27 mouse cellular contexts compared by ENCODE assay signal in the genomic region with DNA sequence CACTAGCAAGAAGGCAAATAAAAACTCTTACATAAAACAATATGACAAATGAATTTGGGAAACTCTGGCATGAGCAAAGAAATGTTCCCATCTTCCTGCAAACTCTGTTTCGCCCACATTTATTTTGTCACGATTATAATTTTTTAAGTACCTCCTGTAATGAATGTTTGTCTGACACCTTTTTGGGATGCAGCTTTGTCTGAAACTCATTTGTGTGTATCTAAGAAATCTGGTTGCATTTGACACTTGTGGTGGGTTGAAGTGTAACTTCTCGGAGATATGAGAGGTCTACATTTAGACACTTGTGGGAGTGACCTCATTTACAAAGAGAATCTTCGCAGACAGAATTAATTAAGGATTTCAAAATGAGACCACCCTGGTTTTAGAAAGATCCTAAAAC.
"Had no signal": no experiment of that assay in that cellular context is flagged by ENCODE, and none has a peak within 500 bp of the region (broad histone marks: within the 10 kb centered on the region; RNA-seq: fewer than 3 reads in every experiment).

No protein-coding gene starts in this region.

- H3K4me1 ChIP-seq: heart, embryonic 13.5 days; heart, embryonic 15.5 days; hindbrain, embryonic 10.5 days; hindbrain, embryonic 12.5 days; intestine, embryonic 15.5 days; limb, embryonic 12.5 days; liver, embryonic 13.5 days; liver, embryonic 15.5 days had no signal

- ATAC-seq: forebrain, postnatal 0 days; hindbrain, embryonic 16.5 days; inflammation-experienced regulatory T-cells, adult 6 months; intestine, embryonic 15.5 days; intestine, postnatal 0 days had no signal

- H3K9me3 ChIP-seq: heart, embryonic 13.5 days; heart, embryonic 15.5 days; hindbrain, embryonic 10.5 days; hindbrain, embryonic 12.5 days; intestine, embryonic 15.5 days; limb, embryonic 10.5 days; limb, embryonic 12.5 days; liver, embryonic 13.5 days; liver, embryonic 15.5 days had no signal

- H3K36me3 ChIP-seq: heart, embryonic 13.5 days; heart, embryonic 15.5 days; hindbrain, embryonic 10.5 days; hindbrain, embryonic 12.5 days; intestine, embryonic 15.5 days; limb, embryonic 10.5 days; limb, embryonic 12.5 days; liver, embryonic 13.5 days; liver, embryonic 15.5 days had no signal

- H3K27me3 ChIP-seq: heart, embryonic 13.5 days; heart, embryonic 15.5 days; hindbrain, embryonic 12.5 days; intestine, embryonic 15.5 days; limb, embryonic 12.5 days; liver, embryonic 13.5 days; liver, embryonic 15.5 days had no signal

- DNase-seq: forebrain, postnatal 0 days; gastrocnemius, postnatal 14 days; gastrocnemius, postnatal 36 days; heart, adult 11 months; heart, adult 2 months; heart, postnatal 14 days; heart, postnatal 4 days; kidney, adult 18-20 months; kidney, adult 8-10 months; kidney, postnatal 10 days; kidney, postnatal 25 days; kidney, postnatal 4 days; liver; liver, embryonic 13.5 days had no signal

- H3K4me3 ChIP-seq: heart, adult 2 months; heart, embryonic 13.5 days; heart, embryonic 15.5 days; hindbrain, embryonic 10.5 days; hindbrain, embryonic 12.5 days; intestine, embryonic 15.5 days; layer of hippocampus, adult 2 months; limb, embryonic 10.5 days; limb, embryonic 12.5 days; liver, embryonic 13.5 days; liver, embryonic 15.5 days had no signal

- H3K27ac ChIP-seq: heart, adult 2 months; heart, embryonic 13.5 days; heart, embryonic 15.5 days; hindbrain, embryonic 10.5 days; hindbrain, embryonic 12.5 days; hindbrain, embryonic 14.5 days; intestine, embryonic 15.5 days; layer of hippocampus, adult 2 months; limb, embryonic 10.5 days; limb, embryonic 12.5 days; liver, embryonic 13.5 days; liver, embryonic 15.5 days had no signal
